Mouse (Mus musculus) megakaryocyte, embryonic 14.5 days (primary cell): Measurements from ENCODE around the gene 4930467E23Rik.
"Not testable (repeated sequence)": the region's sequence is repeated elsewhere in the genome, so short reads cannot be mapped to it uniquely, and the experiment has no call there.

Experiments
- FLI1 ChIP-seq: IDR thresholded peaks from 2 replicates; pipeline ENCODE4 v1.6.1; 2012; ENCODE audit warnings: low read length, inconsistent platforms, mixed read lengths
- GATA1 ChIP-seq: IDR thresholded peaks from 3 replicates; pipeline ENCODE4 v1.6.1; 2012; ENCODE audit warnings: mixed read lengths, low read length, inconsistent platforms, borderline replicate concordance

DNA sequence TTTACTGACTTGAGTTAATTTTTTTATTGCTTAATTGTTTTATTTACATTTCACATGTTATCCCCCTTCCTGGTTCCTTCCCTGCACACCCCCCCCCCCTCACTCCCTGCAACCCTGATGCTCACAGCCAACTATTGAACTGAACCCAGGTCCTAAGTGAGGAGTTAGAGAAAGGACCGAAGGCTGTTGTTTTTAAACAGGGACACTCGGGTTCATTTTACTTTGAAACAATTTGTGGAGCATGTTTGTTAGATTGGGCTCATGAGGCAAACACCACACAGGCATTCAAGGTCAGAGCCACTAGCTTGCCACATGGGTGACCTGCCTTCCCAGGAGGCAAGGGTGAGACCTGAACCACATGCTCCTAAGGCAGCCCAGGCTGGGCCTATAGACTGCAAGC lies 4.5 kb upstream of the 4930467E23Rik start:
- not testable (repeated sequence) for TF ChIP-seq GATA1, FLI1
